Mouse (Mus musculus): ENCODE results near the gene Syndig1. TPM values are rescaled to one million over a fixed set of nuclear protein-coding genes. Genes with fewer than 3 reads are reported as not detected.

Gene Syndig1
- polyA plus RNA-seq, 1 experiment from 2014 or later = 16.4 TPM

- under 1% methylated on average over 80 of the region's 82 CpGs for WGBS
- ATAC-seq (peak; percentile 86), DNase-seq (ENCODE audit: low spot score) (peak; percentile 71)
- H3K9ac ChIP-seq (ENCODE audit: low read length) = peak within 1 kb of the TSS; percentile 66
- H3K27ac ChIP-seq (ENCODE audit: low read depth, low read length) = no peak within 1 kb of the TSS
- peaks cover 4% of the 10 kb centered on the region; the same call in 1 of the 2 replicates for H3K4me1 ChIP-seq (ENCODE audit: control insufficient read depth, insufficient read depth, low read length)
- H3K36me3 ChIP-seq (ENCODE audit: control insufficient read depth, insufficient read depth, low read length) = no peaks in the 10 kb centered on the region
- H3K4me2 ChIP-seq (ENCODE audit: low read length) = peak within 1 kb of the TSS; percentile 97
- 0 out of 2 replicates have a peak, but pooled peaks cover 12% of the 10 kb centered on the region for H3K27me3 ChIP-seq (replicated peaks; ENCODE audit: control insufficient read depth, insufficient read depth, low read length)
- no peaks in the 10 kb centered on the region for H3K9me3 ChIP-seq (replicated peaks; ENCODE audit: control insufficient read depth, low read length)
- H3K4me3 ChIP-seq (ENCODE audit: low read depth, low read length) = peak within 1 kb of the TSS; percentile 60
Measured at GRCm38 (mm10) chr2:149830536-149831458, 1.8 kb downstream of the Syndig1 start, which contains the start of gene C530025M09Rik. Gene C530025M09Rik (minus strand): TSS chr2:149831213.

GRCm38 (mm10) chr2:149831459-149832245, 2.6 kb downstream of the Syndig1 start:
- Histone ChIP-seq H3K4me2 (ENCODE audit: low read length) (peak overlapping the region; percentile 97), H3K4me1 (ENCODE audit: control insufficient read depth, insufficient read depth, low read length) (peaks cover 4% of the 10 kb centered on the region; the same call in 1 of the 2 replicates), H3K9me3 (replicated peaks; ENCODE audit: control insufficient read depth, low read length) (no peaks in the 10 kb centered on the region), H3K27me3 (replicated peaks; ENCODE audit: control insufficient read depth, insufficient read depth, low read length) (0 out of 2 replicates have a peak, but pooled peaks cover 12% of the 10 kb centered on the region), H3K9ac (ENCODE audit: low read length) (peak overlapping the region; percentile 66), H3K36me3 (ENCODE audit: control insufficient read depth, insufficient read depth, low read length) (no peaks in the 10 kb centered on the region), H3K27ac (ENCODE audit: low read depth, low read length) (no peak overlapping the region), H3K4me3 (ENCODE audit: low read depth, low read length) (peak overlapping the region; percentile 60)
- under 1% methylated on average over 29 of the region's 29 CpGs for WGBS
- ATAC-seq (peak; percentile 16), DNase-seq (ENCODE audit: low spot score) (peak; percentile 24)

- DNase-seq (ENCODE audit: low spot score) = peak; percentile 2
- Histone ChIP-seq H3K4me2 (ENCODE audit: low read length) (peak overlapping the region; percentile 97), H3K27me3 (replicated peaks; ENCODE audit: control insufficient read depth, insufficient read depth, low read length) (0 out of 2 replicates have a peak, but pooled peaks cover 12% of the 10 kb centered on the region), H3K9ac (ENCODE audit: low read length) (no peak overlapping the region; the same call in 1 of the 2 replicates), H3K4me1 (ENCODE audit: control insufficient read depth, insufficient read depth, low read length) (peaks cover 4% of the 10 kb centered on the region; the same call in 1 of the 2 replicates), H3K27ac (ENCODE audit: low read depth, low read length) (no peak overlapping the region), H3K9me3 (replicated peaks; ENCODE audit: control insufficient read depth, low read length) (no peaks in the 10 kb centered on the region), H3K36me3 (ENCODE audit: control insufficient read depth, insufficient read depth, low read length) (no peaks in the 10 kb centered on the region), H3K4me3 (ENCODE audit: low read depth, low read length) (peak overlapping the region; percentile 60)
- WGBS = 9% methylated on average over 5 of the region's 5 CpGs
- ATAC-seq = no peak
Measured at GRCm38 (mm10) chr2:149832301-149832700, 3.3 kb downstream of the Syndig1 start.

- peaks cover 4% of the 10 kb centered on the region; the same call in 1 of the 2 replicates for H3K4me1 ChIP-seq (ENCODE audit: control insufficient read depth, insufficient read depth, low read length)
- H3K9ac ChIP-seq (ENCODE audit: low read length) = no peak overlapping the region
- WGBS = 82% methylated on average over 1 of the region's 1 CpGs
- H3K4me3 ChIP-seq (ENCODE audit: low read depth, low read length) = no peak overlapping the region
- H3K27ac ChIP-seq (ENCODE audit: low read depth, low read length) = no peak overlapping the region
- H3K27me3 ChIP-seq (replicated peaks; ENCODE audit: control insufficient read depth, insufficient read depth, low read length) = 0 out of 2 replicates have a peak, but pooled peaks cover 9% of the 10 kb centered on the region
- H3K4me2 ChIP-seq (ENCODE audit: low read length) = no peak overlapping the region
- DNase-seq (ENCODE audit: low spot score) = no peak
- no peaks in the 10 kb centered on the region for H3K9me3 ChIP-seq (replicated peaks; ENCODE audit: control insufficient read depth, low read length)
- no peak for ATAC-seq
- H3K36me3 ChIP-seq (ENCODE audit: control insufficient read depth, insufficient read depth, low read length) = no peaks in the 10 kb centered on the region
Measured at GRCm38 (mm10) chr2:149835091-149835490, 6.1 kb downstream of the Syndig1 start.

- 79% methylated on average over 2 of the region's 2 CpGs for WGBS
- DNase-seq (ENCODE audit: low spot score) = no peak
- ATAC-seq = no peak
Measured at GRCm38 (mm10) chr2:149836471-149837135, 7.6 kb downstream of the Syndig1 start.

GRCm38 (mm10) chr2:149839666-149840065, 10.7 kb downstream of the Syndig1 start:
- H3K36me3 ChIP-seq (ENCODE audit: control insufficient read depth, insufficient read depth, low read length) = no peaks in the 10 kb centered on the region
- no peak overlapping the region for H3K9ac ChIP-seq (ENCODE audit: low read length)
- H3K4me3 ChIP-seq (ENCODE audit: low read depth, low read length) = no peak overlapping the region
- no peak for ATAC-seq
- no peak overlapping the region for H3K4me2 ChIP-seq (ENCODE audit: low read length)
- no peak for DNase-seq (ENCODE audit: low spot score)
- H3K27me3 ChIP-seq (replicated peaks; ENCODE audit: control insufficient read depth, insufficient read depth, low read length) = no peaks in the 10 kb centered on the region
- H3K27ac ChIP-seq (ENCODE audit: low read depth, low read length) = no peak overlapping the region
- WGBS = 86% methylated on average over 2 of the region's 2 CpGs
- H3K4me1 ChIP-seq (ENCODE audit: control insufficient read depth, insufficient read depth, low read length) = no peaks in the 10 kb centered on the region
- H3K9me3 ChIP-seq (replicated peaks; ENCODE audit: control insufficient read depth, low read length) = no peaks in the 10 kb centered on the region

More at GRCm38 (mm10) chr2:149836471-149837135, 7.6 kb downstream of the Syndig1 start:
- Histone ChIP-seq H3K27ac (ENCODE audit: low read depth, low read length) (no peak overlapping the region), H3K36me3 (ENCODE audit: control insufficient read depth, insufficient read depth, low read length) (no peaks in the 10 kb centered on the region), H3K9ac (ENCODE audit: low read length) (no peak overlapping the region), H3K9me3 (replicated peaks; ENCODE audit: control insufficient read depth, low read length) (no peaks in the 10 kb centered on the region), H3K4me2 (ENCODE audit: low read length) (no peak overlapping the region), H3K4me3 (ENCODE audit: low read depth, low read length) (no peak overlapping the region), H3K4me1 (ENCODE audit: control insufficient read depth, insufficient read depth, low read length) (peaks cover 1% of the 10 kb centered on the region; the same call in 1 of the 2 replicates), H3K27me3 (replicated peaks; ENCODE audit: control insufficient read depth, insufficient read depth, low read length) (0 out of 2 replicates have a peak, but pooled peaks cover 4% of the 10 kb centered on the region)

GRCm38 (mm10) chr2:149844575-149844974, 15.6 kb downstream of the Syndig1 start:
- H3K27ac ChIP-seq (ENCODE audit: low read depth, low read length) = no peak overlapping the region
- H3K4me1 ChIP-seq (ENCODE audit: control insufficient read depth, insufficient read depth, low read length) = no peaks in the 10 kb centered on the region
- H3K36me3 ChIP-seq (ENCODE audit: control insufficient read depth, insufficient read depth, low read length) = no peaks in the 10 kb centered on the region
- ATAC-seq = no peak
- WGBS = 82% methylated on average over 2 of the region's 2 CpGs
- H3K9ac ChIP-seq (ENCODE audit: low read length) = no peak overlapping the region
- no peak overlapping the region for H3K4me3 ChIP-seq (ENCODE audit: low read depth, low read length)
- no peak overlapping the region for H3K4me2 ChIP-seq (ENCODE audit: low read length)
- H3K27me3 ChIP-seq (replicated peaks; ENCODE audit: control insufficient read depth, insufficient read depth, low read length) = no peaks in the 10 kb centered on the region
- no peaks in the 10 kb centered on the region for H3K9me3 ChIP-seq (replicated peaks; ENCODE audit: control insufficient read depth, low read length)
- DNase-seq (ENCODE audit: low spot score) = no peak

- no peaks in the 10 kb centered on the region for H3K27me3 ChIP-seq (replicated peaks; ENCODE audit: control insufficient read depth, insufficient read depth, low read length)
- 65% methylated on average over 4 of the region's 4 CpGs for WGBS
- H3K9me3 ChIP-seq (replicated peaks; ENCODE audit: control insufficient read depth, low read length) = no peaks in the 10 kb centered on the region
- DNase-seq (ENCODE audit: low spot score) (no peak), ATAC-seq (no peak)
- no peak overlapping the region for H3K9ac ChIP-seq (ENCODE audit: low read length)
- H3K27ac ChIP-seq (ENCODE audit: low read depth, low read length) = no peak overlapping the region
- no peak overlapping the region for H3K4me3 ChIP-seq (ENCODE audit: low read depth, low read length)
- no peak overlapping the region for H3K4me2 ChIP-seq (ENCODE audit: low read length)
- no peaks in the 10 kb centered on the region for H3K4me1 ChIP-seq (ENCODE audit: control insufficient read depth, insufficient read depth, low read length)
- no peaks in the 10 kb centered on the region for H3K36me3 ChIP-seq (ENCODE audit: control insufficient read depth, insufficient read depth, low read length)
Measured at GRCm38 (mm10) chr2:149848778-149849177, 19.8 kb downstream of the Syndig1 start.

All from forebrain, embryonic 14.5 days (tissue).